Mouse (Mus musculus): ENCODE measurements around the gene Dnaja2. TPM values are rescaled to one million over a fixed set of nuclear protein-coding genes. Genes with fewer than 3 reads are reported as not detected.

Gene Dnaja2
- polyA plus RNA-seq, 1 experiment from 2014 or later: 149 TPM

DNA sequence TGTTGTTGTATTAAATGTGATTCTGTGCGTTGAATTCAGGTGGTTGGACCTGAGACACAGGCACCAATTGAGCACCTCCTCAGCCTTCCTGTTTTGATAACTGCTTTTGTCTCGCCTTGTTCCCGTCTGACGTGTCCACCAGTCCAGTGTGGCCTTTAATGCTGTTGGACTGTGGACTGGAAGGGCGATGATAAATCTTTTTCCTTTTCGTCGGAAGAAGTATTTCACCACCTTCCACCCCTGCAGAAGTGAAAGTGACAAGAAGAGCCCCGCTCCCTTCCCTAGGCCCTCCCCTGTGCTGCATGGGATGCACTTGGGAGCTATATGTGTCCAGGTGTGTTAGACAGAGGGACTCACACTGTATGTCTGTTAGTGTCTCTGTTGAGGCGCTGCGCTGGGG lies 54.7 kb downstream of the Dnaja2 start:
- Histone ChIP-seq H3K27ac (ENCODE audit: low read length) (no peak overlapping the region), H3K4me2 (ENCODE audit: low read depth, low read length) (no peak overlapping the region), H3K9me3 (ENCODE audit: control insufficient read depth, low read length) (no peaks in the 10 kb centered on the region), H3K9ac (ENCODE audit: low read length) (no peak overlapping the region), H3K36me3 (ENCODE audit: control insufficient read depth, insufficient read depth, low read length) (peaks cover 2% of the 10 kb centered on the region; the same call in 1 of the 2 replicates), H3K4me3 (ENCODE audit: low read length) (no peak overlapping the region), H3K27me3 (ENCODE audit: control insufficient read depth, insufficient read depth, low read depth, low read length) (no peaks in the 10 kb centered on the region), H3K4me1 (replicated peaks; ENCODE audit: control insufficient read depth, insufficient read depth, low read length) (peaks cover 12% of the 10 kb centered on the region)
- ATAC-seq (ENCODE audit: low read depth): no peak
- WGBS: 84% methylated on average over 10 of the region's 10 CpGs

DNA sequence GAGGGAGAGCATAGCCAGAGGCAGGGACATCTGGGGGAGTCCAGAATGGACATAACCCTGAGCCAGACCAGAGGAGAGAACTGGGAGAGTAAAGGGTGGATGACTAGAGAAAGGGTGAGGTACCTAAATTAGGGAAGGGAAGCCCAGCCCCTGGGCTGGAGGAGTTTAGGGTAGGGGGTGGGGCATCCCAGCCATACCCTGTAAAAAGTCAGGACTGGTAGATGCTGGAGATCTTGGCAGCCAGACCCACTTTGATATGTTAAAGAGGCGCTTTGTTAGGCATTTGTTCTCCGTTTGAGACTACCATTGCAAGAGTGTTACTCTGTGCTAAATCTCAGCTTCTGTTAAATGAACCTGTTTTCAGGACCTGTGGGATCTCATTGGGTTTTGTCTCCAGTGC lies 56.6 kb downstream of the Dnaja2 start:
- 54% methylated on average over 2 of the region's 2 CpGs for WGBS
- Histone ChIP-seq H3K9ac (ENCODE audit: low read length) (no peak overlapping the region), H3K9me3 (ENCODE audit: control insufficient read depth, low read length) (no peaks in the 10 kb centered on the region), H3K4me3 (ENCODE audit: low read length) (no peak overlapping the region), H3K36me3 (ENCODE audit: control insufficient read depth, insufficient read depth, low read length) (no peaks in the 10 kb centered on the region), H3K27ac (ENCODE audit: low read length) (no peak overlapping the region), H3K4me2 (ENCODE audit: low read depth, low read length) (no peak overlapping the region), H3K27me3 (ENCODE audit: control insufficient read depth, insufficient read depth, low read depth, low read length) (no peaks in the 10 kb centered on the region), H3K4me1 (replicated peaks; ENCODE audit: control insufficient read depth, insufficient read depth, low read length) (peaks cover 14% of the 10 kb centered on the region)
- no peak for ATAC-seq (ENCODE audit: low read depth)

DNA sequence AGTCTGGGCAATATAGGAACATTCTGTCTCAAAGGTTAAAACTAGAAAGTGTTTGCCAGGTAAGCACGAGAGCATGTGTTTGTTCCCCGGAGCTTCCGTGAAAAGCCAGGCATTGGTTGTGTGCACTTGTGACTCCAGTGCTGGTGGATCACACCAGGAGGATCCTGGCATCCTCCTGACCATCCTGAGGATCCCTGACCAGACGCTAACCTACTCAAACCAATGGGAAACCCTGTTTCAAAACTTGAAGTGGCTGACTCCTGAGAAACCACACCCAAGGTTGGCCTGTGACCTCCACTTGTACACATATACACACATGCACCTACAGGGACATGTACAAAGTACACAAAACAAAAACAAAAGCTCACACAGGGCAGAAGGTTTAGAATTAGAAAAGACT lies 58.4 kb downstream of the Dnaja2 start:
- H3K9ac ChIP-seq (ENCODE audit: low read length): no peak overlapping the region
- peaks cover 22% of the 10 kb centered on the region for H3K4me1 ChIP-seq (replicated peaks; ENCODE audit: control insufficient read depth, insufficient read depth, low read length)
- ATAC-seq (ENCODE audit: low read depth): no peak
- H3K4me2 ChIP-seq (ENCODE audit: low read depth, low read length): no peak overlapping the region
- no peaks in the 10 kb centered on the region for H3K36me3 ChIP-seq (ENCODE audit: control insufficient read depth, insufficient read depth, low read length)
- no peak overlapping the region for H3K4me3 ChIP-seq (ENCODE audit: low read length)
- H3K9me3 ChIP-seq (ENCODE audit: control insufficient read depth, low read length): no peaks in the 10 kb centered on the region
- WGBS: 79% methylated on average over 4 of the region's 4 CpGs
- H3K27ac ChIP-seq (ENCODE audit: low read length): no peak overlapping the region
- H3K27me3 ChIP-seq (ENCODE audit: control insufficient read depth, insufficient read depth, low read depth, low read length): no peaks in the 10 kb centered on the region

DNA sequence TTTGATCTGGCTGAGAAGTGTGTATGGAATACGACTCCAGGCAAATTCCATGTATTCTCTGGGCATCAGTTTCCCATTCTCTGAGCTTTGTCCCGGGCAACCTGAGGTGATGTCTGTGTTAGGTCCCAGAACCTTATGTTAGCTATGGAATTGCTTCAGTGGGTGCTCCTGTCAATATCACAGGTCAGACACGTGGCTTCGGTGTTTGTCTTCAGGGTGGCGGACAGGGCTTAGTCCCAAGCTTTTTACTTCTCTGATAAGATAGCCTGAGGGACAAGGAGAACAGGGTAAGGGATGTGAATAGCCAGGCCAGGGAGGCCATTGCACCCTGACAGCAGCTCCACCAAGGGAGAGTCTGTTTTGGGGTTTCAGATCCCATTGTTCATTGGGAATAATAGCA lies 59.0 kb downstream of the Dnaja2 start:
- Histone ChIP-seq H3K4me2 (ENCODE audit: low read depth, low read length) (no peak overlapping the region), H3K9ac (ENCODE audit: low read length) (no peak overlapping the region), H3K4me1 (replicated peaks; ENCODE audit: control insufficient read depth, insufficient read depth, low read length) (peaks cover 19% of the 10 kb centered on the region), H3K4me3 (ENCODE audit: low read length) (no peak overlapping the region), H3K27me3 (ENCODE audit: control insufficient read depth, insufficient read depth, low read depth, low read length) (no peaks in the 10 kb centered on the region), H3K36me3 (ENCODE audit: control insufficient read depth, insufficient read depth, low read length) (no peaks in the 10 kb centered on the region), H3K9me3 (ENCODE audit: control insufficient read depth, low read length) (no peaks in the 10 kb centered on the region), H3K27ac (ENCODE audit: low read length) (no peak overlapping the region)
- no peak for ATAC-seq (ENCODE audit: low read depth)
- 69% methylated on average over 5 of the region's 5 CpGs for WGBS

DNA sequence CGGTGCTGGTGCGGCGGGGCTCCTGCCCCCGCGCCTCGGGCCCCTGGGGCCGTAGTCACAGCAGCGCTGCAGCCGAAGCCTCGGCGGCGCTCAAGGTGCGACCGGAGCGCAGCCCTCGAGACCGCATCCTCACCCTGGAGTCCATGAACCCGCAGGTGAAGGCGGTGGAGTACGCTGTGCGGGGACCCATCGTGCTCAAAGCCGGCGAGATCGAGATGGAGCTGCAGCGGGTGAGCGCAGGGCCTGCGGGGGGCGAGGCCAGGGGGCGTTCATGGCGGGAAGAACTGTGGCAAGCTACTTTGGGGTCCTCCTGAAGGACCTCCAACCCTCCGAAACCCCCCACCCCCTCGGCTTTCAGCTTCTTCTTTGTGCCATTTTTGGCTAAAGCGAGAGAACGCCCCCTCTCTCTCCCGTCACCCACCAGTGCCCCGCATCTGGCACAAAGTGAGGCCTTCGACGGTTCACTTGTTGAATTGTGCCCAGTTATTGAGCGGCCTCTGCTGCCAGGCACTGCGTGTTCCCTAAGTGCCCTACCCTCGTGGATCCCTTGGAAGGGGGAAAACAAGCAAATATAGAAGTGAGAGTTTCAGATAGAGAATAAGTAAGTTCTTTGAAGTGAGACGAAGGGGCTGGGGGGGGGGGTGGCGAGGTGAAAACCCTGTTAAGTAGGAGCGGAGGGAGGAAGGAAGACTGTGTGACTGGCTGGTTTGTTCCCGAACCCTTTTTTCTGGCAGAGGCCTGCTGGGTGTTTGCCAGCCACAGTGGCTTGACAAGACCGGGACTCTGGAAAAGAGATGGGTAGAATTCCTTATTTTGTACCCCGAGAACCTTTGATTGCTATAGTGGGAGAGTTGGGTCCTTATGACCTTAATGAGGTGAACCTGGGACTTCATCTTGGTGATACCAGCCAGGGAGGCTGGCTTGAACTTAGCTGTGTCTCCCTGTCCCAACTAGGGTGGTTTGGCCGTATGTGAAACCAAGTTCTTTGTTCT lies 61.9 kb downstream of the Dnaja2 start:
- peak; percentile 34 for ATAC-seq (ENCODE audit: low read depth)
- Histone ChIP-seq H3K4me1 (replicated peaks; ENCODE audit: control insufficient read depth, insufficient read depth, low read length) (peaks cover 10% of the 10 kb centered on the region), H3K36me3 (ENCODE audit: control insufficient read depth, insufficient read depth, low read length) (no peaks in the 10 kb centered on the region), H3K9ac (ENCODE audit: low read length) (peak overlapping the region; percentile 78), H3K4me2 (ENCODE audit: low read depth, low read length) (peak overlapping the region; percentile 99), H3K27ac (ENCODE audit: low read length) (0 out of 2 replicates have a peak overlapping the region, but pooled peaks have one; percentile 12), H3K4me3 (ENCODE audit: low read length) (peak overlapping the region; percentile 77), H3K9me3 (ENCODE audit: control insufficient read depth, low read length) (no peaks in the 10 kb centered on the region), H3K27me3 (ENCODE audit: control insufficient read depth, insufficient read depth, low read depth, low read length) (no peaks in the 10 kb centered on the region)
- WGBS: 5% methylated on average over 49 of the region's 49 CpGs

DNA sequence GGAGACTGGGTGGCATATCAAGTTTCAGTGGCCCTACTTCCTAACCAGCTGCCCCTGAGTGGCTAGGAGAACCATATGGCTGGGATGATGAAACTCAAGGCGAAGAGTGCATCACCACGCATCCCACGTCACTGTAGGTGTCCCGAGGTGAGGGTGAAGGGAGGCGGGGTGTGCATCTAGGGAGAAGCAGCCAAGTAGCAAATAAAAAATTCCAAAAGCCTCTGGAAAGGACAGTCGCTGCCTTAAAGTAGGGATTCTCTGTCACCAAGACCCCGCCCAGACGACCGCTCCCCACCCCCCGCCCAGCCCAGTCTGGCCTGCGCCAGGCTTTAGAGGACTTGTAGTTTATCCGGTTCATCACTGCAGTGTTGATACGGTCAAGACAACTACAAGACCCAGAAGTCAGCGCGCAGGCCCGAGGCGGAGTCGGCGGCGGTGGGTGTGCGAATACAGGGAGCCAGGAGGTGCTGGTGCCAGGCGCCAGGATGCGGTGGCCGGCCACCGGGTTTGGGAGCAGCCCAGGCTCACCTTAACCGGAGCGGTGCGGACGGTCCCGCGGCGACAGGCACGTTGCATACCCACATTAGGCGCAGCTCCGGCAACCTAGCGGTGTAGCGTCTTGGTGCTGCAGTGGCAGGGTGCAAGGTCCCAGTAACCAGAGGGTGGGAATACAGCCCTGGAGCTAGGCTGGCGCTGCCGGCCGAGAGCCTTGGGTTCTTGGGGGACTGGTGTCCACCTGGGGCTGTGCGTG lies 62.8 kb downstream of the Dnaja2 start, which contains the start of gene Gpt2:
Gpt2 (plus strand) TSS at position 452 of the 751 bp plus-strand sequence.
- Histone ChIP-seq H3K27ac (ENCODE audit: low read length) (peak within 1 kb of the TSS; percentile 17; the same call in 1 of the 2 replicates), H3K36me3 (ENCODE audit: control insufficient read depth, insufficient read depth, low read length) (no peaks in the 10 kb centered on the region), H3K9ac (ENCODE audit: low read length) (peak within 1 kb of the TSS; percentile 78), H3K9me3 (ENCODE audit: control insufficient read depth, low read length) (no peaks in the 10 kb centered on the region), H3K4me3 (ENCODE audit: low read length) (peak within 1 kb of the TSS; percentile 77), H3K4me2 (ENCODE audit: low read depth, low read length) (peak within 1 kb of the TSS; percentile 99), H3K27me3 (ENCODE audit: control insufficient read depth, insufficient read depth, low read depth, low read length) (no peaks in the 10 kb centered on the region), H3K4me1 (replicated peaks; ENCODE audit: control insufficient read depth, insufficient read depth, low read length) (peaks cover 10% of the 10 kb centered on the region)
- under 1% methylated on average over 41 of the region's 41 CpGs for WGBS
- ATAC-seq (ENCODE audit: low read depth): peak; percentile 99

DNA sequence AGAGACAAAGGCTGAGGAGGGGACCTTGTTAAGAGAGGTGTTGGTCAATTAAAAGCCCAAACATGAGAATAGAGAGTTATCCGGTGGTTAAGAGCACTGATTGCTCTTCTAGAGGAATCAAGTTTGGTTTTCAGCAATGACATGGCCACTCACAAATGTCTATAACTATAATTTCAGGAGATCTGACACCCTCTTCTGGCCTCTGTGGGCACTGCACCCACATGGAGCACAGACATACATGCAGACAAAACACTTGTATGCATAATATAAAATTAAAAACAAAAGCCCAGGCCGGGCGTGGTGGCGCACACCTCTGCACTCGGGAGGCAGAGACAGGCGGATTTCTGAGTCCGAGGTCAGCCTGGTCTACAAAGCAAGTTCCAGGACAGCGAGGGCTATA lies 65.6 kb downstream of the Dnaja2 start:
- Histone ChIP-seq H3K36me3 (ENCODE audit: control insufficient read depth, insufficient read depth, low read length) (no peaks in the 10 kb centered on the region), H3K9me3 (ENCODE audit: control insufficient read depth, low read length) (no peaks in the 10 kb centered on the region), H3K4me3 (ENCODE audit: low read length) (no peak overlapping the region), H3K4me1 (replicated peaks; ENCODE audit: control insufficient read depth, insufficient read depth, low read length) (peaks cover 10% of the 10 kb centered on the region), H3K27ac (ENCODE audit: low read length) (no peak overlapping the region), H3K27me3 (ENCODE audit: control insufficient read depth, insufficient read depth, low read depth, low read length) (no peaks in the 10 kb centered on the region), H3K9ac (ENCODE audit: low read length) (no peak overlapping the region), H3K4me2 (ENCODE audit: low read depth, low read length) (no peak overlapping the region)
- 93% methylated on average over 8 of the region's 8 CpGs for WGBS
- ATAC-seq (ENCODE audit: low read depth): no peak

DNA sequence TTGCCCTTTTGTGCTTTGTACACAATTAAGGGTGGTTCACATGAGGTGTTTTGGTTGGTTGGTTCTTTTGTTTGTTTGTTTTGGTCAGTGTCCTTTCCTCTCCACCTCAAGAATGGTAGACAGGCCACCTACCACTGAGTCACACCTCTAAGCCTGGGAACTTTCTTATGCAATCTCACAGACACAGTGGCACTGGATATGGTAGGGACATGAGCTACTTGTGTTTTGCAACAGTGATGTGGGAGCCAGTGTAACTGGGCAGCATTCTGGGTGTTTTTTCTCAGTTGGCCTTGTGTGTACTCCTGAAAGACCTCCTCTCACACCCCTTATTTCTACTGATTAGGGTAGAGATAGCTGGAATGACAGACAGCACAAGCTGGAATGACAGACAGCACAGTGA lies 66.5 kb downstream of the Dnaja2 start:
- no peaks in the 10 kb centered on the region for H3K27me3 ChIP-seq (ENCODE audit: control insufficient read depth, insufficient read depth, low read depth, low read length)
- no peak overlapping the region for H3K4me2 ChIP-seq (ENCODE audit: low read depth, low read length)
- H3K4me3 ChIP-seq (ENCODE audit: low read length): no peak overlapping the region
- no peak for ATAC-seq (ENCODE audit: low read depth)
- H3K36me3 ChIP-seq (ENCODE audit: control insufficient read depth, insufficient read depth, low read length): no peaks in the 10 kb centered on the region
- H3K9me3 ChIP-seq (ENCODE audit: control insufficient read depth, low read length): no peaks in the 10 kb centered on the region
- H3K9ac ChIP-seq (ENCODE audit: low read length): no peak overlapping the region
- no peak overlapping the region for H3K27ac ChIP-seq (ENCODE audit: low read length)
- peaks cover 8% of the 10 kb centered on the region for H3K4me1 ChIP-seq (replicated peaks; ENCODE audit: control insufficient read depth, insufficient read depth, low read length)
